Mouse (Mus musculus): ENCODE results near the gene H2afy.

DNA sequence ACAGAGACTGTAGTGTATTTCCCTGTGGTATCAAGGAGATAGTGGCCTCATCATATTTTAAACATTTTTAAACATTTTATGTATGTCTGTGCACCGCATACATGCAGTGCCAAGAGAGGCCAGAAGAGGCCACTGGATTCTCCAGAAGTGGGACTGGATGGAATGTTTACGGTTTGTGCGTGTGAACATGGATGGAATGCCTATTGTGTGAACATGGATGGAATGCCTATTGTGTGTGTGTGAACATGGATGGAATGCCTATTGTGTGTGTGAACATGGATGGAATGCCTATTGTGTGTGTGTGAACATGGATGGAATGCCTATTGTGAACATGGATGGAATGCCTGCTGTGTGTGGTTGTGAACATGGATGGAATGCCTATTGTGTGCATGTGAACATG is 93.9 kb downstream of the H2afy start:
- TF ChIP-seq POLR2A (IDR thresholded peaks at IDR 0.05; ENCODE audit: control insufficient read depth, low read depth, low read length): no peak
- TF ChIP-seq CTCF (IDR thresholded peaks at IDR 0.05; ENCODE audit: control insufficient read depth, insufficient read depth, insufficient replicate concordance, low read depth, low read length): no peak
